Mouse (Mus musculus) heart, embryonic 14.5 days (tissue): Measurements from ENCODE around the gene Pxn. TPM values are rescaled to one million over a fixed set of nuclear protein-coding genes. Genes with fewer than 3 reads are reported as not detected.

Experiments
- ATAC-seq: fragments of 200-750 bp; cut with Nextera tagmentation; 2 replicates; pipeline ENCODE4 v1.8.0; 2017; ENCODE audit warnings: low read depth, moderate TSS enrichment; ENCODE audit not compliant: insufficient number of reproducible peaks, insufficient read depth, low FRiP score
- H3K27ac ChIP-seq, 2 experiments: fragments of 200-500 bp in 1 of 2; fragments of 300-500 bp in 1 of 2; sonication (generic) in 1 of 2; replicated peaks in 1 of 2; 2 replicates each; pipeline ENCODE4 v1.5.1; 2012 to 2014; ENCODE audit warnings: low read depth in 2 of 2, low read length in 2 of 2, control low read depth in 1 of 2, mild to moderate bottlenecking in 1 of 2, mixed read lengths in 1 of 2; ENCODE audit not compliant: control insufficient read depth in 1 of 2, insufficient read depth in 1 of 2
- H3K27me3 ChIP-seq: fragments of 300-500 bp; sonication (generic); 2 replicates; pipeline ENCODE4 v1.6.1; 2014; ENCODE audit warnings: mild to moderate bottlenecking, low read length, control low read depth; ENCODE audit not compliant: control insufficient read depth, insufficient read depth
- H3K36me3 ChIP-seq: fragments of 300-500 bp; sonication (generic); 2 replicates; pipeline ENCODE4 v1.6.1; 2014; ENCODE audit warnings: mild to moderate bottlenecking, control low read depth, low read length, mixed read lengths; ENCODE audit not compliant: control insufficient read depth, insufficient read depth
- H3K4me1 ChIP-seq, 2 experiments: fragments of 200-500 bp in 1 of 2; fragments of 300-500 bp in 1 of 2; sonication (generic) in 1 of 2; 2 replicates each; pipeline ENCODE4 v1.6.1; 2012 to 2014; ENCODE audit warnings: low read length in 2 of 2, control low read depth in 1 of 2, mixed read lengths in 1 of 2; ENCODE audit not compliant: control insufficient read depth in 2 of 2, insufficient read depth in 2 of 2
- H3K4me2 ChIP-seq: fragments of 300-500 bp; sonication (generic); 2 replicates; pipeline ENCODE4 v1.6.1; 2014; ENCODE audit warnings: mild to moderate bottlenecking, low read length
- H3K4me3 ChIP-seq, 2 experiments: fragments of 200-500 bp in 1 of 2; fragments of 300-500 bp in 1 of 2; sonication (generic) in 1 of 2; 2 replicates each; pipeline ENCODE4 v1.5.1; 2012 to 2014; ENCODE audit warnings: low read length in 2 of 2, mild to moderate bottlenecking in 2 of 2, control low read depth in 1 of 2, low read depth in 1 of 2, moderate library complexity in 1 of 2; ENCODE audit not compliant: control insufficient read depth in 1 of 2, insufficient read depth in 1 of 2
- H3K9ac ChIP-seq: fragments of 300-500 bp; sonication (generic); 2 replicates; pipeline ENCODE4 v1.6.1; 2014; ENCODE audit warnings: mild to moderate bottlenecking, low read length
- H3K9me3 ChIP-seq: fragments of 300-500 bp; sonication (generic); 2 replicates; pipeline ENCODE4 v1.6.1; 2016; ENCODE audit warnings: low read length, control low read depth; ENCODE audit not compliant: control insufficient read depth
- WGBS: fragments of 180-500 bp; shearing (Covaris S2); extraction: QIAGEN DNeasy Blood & Tissue Kit; methylation state at CpG from one replicate; pipeline ENCODE4 v1.1.7; 2014; 5-methylcytosine and 5-hydroxymethylcytosine counted together
- polyA plus RNA-seq: library from polyadenylated mRNA; unstranded; fragments of >200 nt; fragmentation: Nextera tagmentation; extraction: Ambion mirVana; gene quantifications from 2 replicates; pipeline ENCODE4 v1.2.1, GENCODE M21; 2014

The Pxn gene
- polyA plus RNA-seq, 1 experiment from 2014 or later: 19.1 TPM

DNA sequence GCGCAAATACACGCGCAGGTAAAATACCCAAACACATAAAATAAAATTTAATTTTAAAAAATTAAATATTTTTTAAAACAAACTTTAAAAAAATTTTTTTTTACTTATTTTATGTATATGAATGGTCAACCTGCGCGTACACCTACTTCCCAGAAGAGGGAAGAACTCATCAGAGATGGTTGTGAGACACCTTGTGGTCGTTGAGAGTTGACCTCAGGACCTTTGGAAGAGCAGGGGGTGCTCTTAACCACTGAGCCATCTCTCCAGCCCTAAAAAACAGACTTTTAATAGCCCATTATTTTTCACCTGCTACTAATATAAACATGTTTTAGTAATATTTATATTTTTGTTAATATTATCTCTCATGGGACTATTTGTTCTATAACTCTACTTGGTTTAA, 23.1 kb upstream of the Pxn start:
- peaks cover 4% of the 10 kb centered on the region; the same call in 1 of the 2 replicates for H3K27me3 ChIP-seq
- no peak for ATAC-seq
- 46% methylated on average over 6 of the region's 6 CpGs for WGBS
- no peaks in the 10 kb centered on the region for H3K9me3 ChIP-seq
- peak overlapping the region; percentile 73 for H3K4me2 ChIP-seq
- no peak overlapping the region for H3K27ac ChIP-seq
- peaks cover 22% of the 10 kb centered on the region for H3K36me3 ChIP-seq
- H3K4me1 ChIP-seq: peaks cover 4 to 6% of the 10 kb centered on the region in 2 experiments; a peak in 2 of 4 replicates
- H3K9ac ChIP-seq: no peak overlapping the region
- H3K4me3 ChIP-seq: 0 out of 4 replicates have a peak overlapping the region, but pooled peaks of 1 of the 2 experiments have one; percentile 34

DNA sequence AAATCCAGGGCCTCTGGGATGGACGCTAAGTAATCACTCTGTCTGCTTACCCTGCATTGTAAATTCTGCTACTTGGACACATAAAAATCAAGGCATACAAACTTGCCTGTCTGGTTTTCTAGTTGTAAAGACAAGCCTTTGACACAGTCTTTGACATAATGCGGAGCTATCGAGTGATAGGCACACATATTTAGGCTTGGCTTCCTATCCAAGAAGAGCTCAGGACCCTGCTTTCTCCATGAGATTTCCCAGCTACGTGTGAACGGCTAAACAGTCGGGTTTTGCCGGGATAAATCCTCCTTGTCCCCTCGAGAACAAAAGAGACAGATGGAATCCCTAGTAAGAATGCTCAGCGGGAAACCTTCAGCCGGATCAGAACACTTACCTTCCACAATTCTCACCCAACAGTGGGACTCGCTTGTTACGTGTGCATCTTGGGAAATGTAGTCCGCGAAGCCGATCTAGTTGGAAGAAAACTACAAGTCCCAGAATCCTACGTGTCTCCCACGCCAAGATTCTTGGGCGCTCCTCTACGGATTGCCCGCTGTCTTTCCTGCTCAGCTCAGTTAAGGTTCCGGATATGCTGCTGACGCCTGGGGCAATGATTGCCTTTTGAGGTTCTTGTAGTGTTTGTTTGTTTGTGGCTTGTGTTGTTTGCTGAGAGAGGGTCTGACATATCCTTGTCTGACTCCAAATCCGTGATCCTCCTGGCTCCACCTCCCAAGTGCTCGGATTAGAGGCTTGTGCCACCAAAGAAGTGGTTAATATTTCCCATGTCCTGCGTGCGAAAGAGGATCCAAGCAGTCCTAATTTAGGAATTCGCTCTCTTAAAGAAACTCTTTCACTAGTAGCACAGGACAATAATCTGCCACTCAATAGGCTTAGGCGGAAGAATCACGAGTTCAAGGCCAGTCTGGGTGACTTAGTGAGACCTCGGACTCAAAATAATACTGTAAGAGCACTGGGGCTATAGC, 22.2 kb upstream of the Pxn start, which contains the start of gene Sirt4:
TSS of gene Sirt4 (minus strand) at position 779 of the 974 bp plus-strand sequence.
- Histone ChIP-seq H3K36me3 (peaks cover 22% of the 10 kb centered on the region), H3K4me3 (peak within 1 kb of the TSS; percentile 34 to 78), H3K4me1 (peaks cover 7 to 11% of the 10 kb centered on the region in 2 experiments; a peak in 2 of 4 replicates), H3K9me3 (no peaks in the 10 kb centered on the region), H3K27me3 (peaks cover 4% of the 10 kb centered on the region; the same call in 1 of the 2 replicates), H3K4me2 (peak within 1 kb of the TSS; percentile 73), H3K9ac (peak within 1 kb of the TSS; percentile 57), H3K27ac (peak within 1 kb of the TSS; percentile 15 to 86)
- ATAC-seq: peak; percentile 76
- WGBS: 8% methylated on average over 30 of the region's 30 CpGs

DNA sequence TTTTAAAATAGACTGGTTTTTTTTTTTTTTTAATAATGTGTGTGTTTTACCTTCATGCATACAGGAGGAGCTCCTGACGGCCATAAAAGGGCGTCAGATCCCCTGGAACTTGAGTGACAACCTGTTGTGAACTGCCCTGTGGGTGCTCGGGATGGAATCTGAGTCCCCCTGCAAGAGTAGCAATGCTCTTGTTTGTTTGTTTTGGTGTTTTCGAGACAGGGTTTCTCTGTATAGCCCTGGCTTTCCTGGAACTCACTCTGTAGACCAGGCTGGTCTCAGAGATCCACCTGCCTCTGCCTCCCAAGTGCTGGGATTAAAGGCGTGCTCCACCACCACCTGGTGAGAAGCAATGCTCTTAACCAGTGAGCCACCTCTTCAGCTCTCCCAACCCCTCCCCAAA, 21.5 kb upstream of the Pxn start:
- Histone ChIP-seq H3K9ac (peak overlapping the region; percentile 57), H3K4me3 (peak overlapping the region; percentile 34 to 78; a peak in 3 of 4 replicates), H3K27ac (no peak overlapping the region), H3K27me3 (peaks cover 4% of the 10 kb centered on the region; the same call in 1 of the 2 replicates), H3K36me3 (peaks cover 14% of the 10 kb centered on the region), H3K9me3 (no peaks in the 10 kb centered on the region), H3K4me2 (peak overlapping the region; percentile 73), H3K4me1 (peaks cover 7 to 11% of the 10 kb centered on the region in 2 experiments; a peak in 2 of 4 replicates)
- 56% methylated on average over 5 of the region's 5 CpGs for WGBS
- no peak for ATAC-seq

DNA sequence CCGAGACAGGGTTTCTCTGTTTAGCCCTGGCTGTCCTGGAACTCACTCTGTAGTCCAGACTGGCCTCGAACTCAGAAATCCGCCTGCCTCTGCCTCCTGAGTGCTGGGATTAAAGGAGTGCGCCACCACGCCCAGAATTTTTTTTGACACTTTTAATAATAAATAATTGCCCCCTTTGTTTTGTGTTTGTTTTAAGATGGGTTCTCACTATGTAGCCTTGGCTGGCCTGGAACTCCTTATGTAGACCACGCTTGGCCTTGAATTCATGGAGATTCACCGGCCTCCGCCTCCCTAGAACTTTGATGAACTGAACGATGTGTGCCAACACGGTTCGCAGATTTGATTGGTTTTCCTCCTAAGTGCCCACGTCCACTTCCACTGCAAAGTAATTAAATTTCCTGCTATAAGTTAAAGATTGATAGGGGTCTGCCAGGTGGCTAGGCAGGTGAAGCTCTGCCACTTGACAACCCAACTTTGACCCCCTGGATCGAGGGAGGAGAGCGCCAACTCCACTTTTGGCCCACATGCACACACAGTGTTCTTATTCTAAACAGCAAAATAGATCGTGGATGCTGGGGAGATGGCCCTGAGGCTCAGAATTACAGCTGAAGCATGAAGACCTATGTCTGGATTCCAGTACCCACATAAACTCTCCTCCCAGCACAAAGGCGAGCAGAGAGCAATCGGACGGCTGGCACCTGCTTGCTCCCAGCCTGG, 20.8 kb upstream of the Pxn start:
- Histone ChIP-seq H3K4me2 (no peak overlapping the region), H3K9me3 (no peaks in the 10 kb centered on the region), H3K36me3 (peaks cover 12% of the 10 kb centered on the region), H3K4me1 (peaks cover 8 to 11% of the 10 kb centered on the region in 2 experiments; a peak in 3 of 4 replicates), H3K4me3 (no peak overlapping the region), H3K27ac (no peak overlapping the region), H3K9ac (no peak overlapping the region), H3K27me3 (peaks cover 4% of the 10 kb centered on the region; the same call in 1 of the 2 replicates)
- no peak for ATAC-seq
- 87% methylated on average over 17 of the region's 18 CpGs for WGBS

DNA sequence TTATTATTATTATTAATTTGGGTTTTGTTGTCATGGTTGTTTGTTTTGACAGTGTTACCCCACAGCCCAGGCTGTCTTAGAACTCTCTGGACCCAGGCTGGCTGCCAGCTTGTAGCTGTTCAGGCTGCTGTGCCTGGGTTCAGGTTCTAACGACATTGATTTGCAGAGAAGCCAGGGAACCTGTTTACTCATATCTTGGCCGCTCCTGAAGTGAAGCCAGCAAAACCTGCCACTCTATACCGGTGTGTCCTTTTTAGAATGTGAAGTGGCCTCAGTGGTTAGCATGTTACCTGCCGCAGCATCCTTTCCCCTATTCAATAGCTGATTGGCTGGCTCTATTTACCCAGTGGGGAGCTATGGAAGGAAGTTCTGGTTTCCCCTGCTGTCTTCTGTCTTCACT, 19.8 kb upstream of the Pxn start:
- no peaks in the 10 kb centered on the region for H3K27me3 ChIP-seq
- no peak overlapping the region for H3K9ac ChIP-seq
- H3K9me3 ChIP-seq: no peaks in the 10 kb centered on the region
- H3K27ac ChIP-seq: no peak overlapping the region
- peaks cover 10 to 19% of the 10 kb centered on the region in 2 experiments for H3K4me1 ChIP-seq
- H3K4me3 ChIP-seq: no peak overlapping the region
- H3K4me2 ChIP-seq: no peak overlapping the region
- H3K36me3 ChIP-seq: peaks cover 9% of the 10 kb centered on the region
- ATAC-seq: no peak
- WGBS: 53% methylated on average over 4 of the region's 4 CpGs

DNA sequence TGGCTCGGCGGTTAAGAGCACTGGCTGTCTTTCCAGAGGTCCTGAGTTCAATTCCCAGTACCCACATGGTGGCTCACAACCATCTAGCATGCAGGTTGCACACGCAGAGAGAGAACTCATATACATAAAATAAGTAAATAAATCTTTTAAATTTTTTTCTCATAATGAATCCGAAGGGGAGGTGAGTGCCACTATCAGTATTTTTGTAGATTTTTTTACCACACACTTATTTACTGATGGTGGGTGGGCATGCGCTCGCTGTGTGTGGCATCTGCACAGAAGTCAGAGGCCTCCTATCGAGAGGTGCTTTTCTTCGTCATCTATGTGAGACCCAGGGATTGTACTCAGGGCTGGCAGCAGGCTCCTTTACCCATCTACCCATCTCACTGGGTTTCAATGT, 19.1 kb upstream of the Pxn start:
- Histone ChIP-seq H3K4me3 (no peak overlapping the region), H3K4me2 (no peak overlapping the region), H3K9me3 (no peaks in the 10 kb centered on the region), H3K27me3 (no peaks in the 10 kb centered on the region), H3K27ac (no peak overlapping the region), H3K4me1 (peaks cover 16 to 25% of the 10 kb centered on the region in 2 experiments), H3K36me3 (peaks cover 5% of the 10 kb centered on the region), H3K9ac (no peak overlapping the region)
- no peak for ATAC-seq
- WGBS: 83% methylated on average over 8 of the region's 8 CpGs

DNA sequence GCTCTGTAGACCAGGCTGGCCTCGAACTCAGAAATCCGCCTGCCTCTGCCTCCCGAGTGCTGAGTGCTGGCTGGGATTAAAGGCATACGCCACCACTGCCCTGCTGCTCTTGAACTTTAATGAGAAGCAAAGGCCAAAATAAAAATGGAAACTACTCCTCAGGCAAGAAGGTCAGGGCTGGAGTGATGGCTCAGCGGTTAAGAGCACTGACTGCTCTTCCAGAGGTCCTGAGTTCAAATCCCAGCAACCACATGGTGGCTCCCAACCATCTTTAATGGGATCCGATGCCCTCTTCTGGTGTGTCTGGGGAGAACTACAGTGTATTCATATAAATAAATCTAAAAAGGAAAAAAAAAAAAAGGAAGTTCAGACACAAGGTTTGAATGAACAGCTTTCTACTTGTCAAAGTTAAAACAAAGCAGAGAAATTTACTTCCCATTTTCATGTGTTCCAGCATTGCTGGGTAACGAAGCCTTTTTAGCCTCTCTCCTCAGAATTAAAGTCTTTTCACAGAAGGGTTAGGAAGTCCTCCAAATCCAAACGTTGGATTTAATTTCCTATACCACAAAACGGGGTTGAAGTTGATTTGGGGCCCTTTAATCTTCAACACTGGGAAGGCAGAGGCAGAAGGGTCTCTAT, 18.4 kb upstream of the Pxn start:
- H3K27ac ChIP-seq: peak overlapping the region in 1 of 2 experiments; percentile 100; a peak in 1 of 4 replicates
- H3K36me3 ChIP-seq: no peaks in the 10 kb centered on the region
- H3K27me3 ChIP-seq: no peaks in the 10 kb centered on the region
- WGBS: 75% methylated on average over 9 of the region's 9 CpGs
- no peak for ATAC-seq
- peak overlapping the region; percentile 83; the same call in 1 of the 2 replicates for H3K9ac ChIP-seq
- H3K4me2 ChIP-seq: peak overlapping the region; percentile 64
- no peaks in the 10 kb centered on the region for H3K9me3 ChIP-seq
- peak overlapping the region in 1 of 2 experiments; percentile 39; a peak in 1 of 4 replicates for H3K4me3 ChIP-seq
- peaks cover 16 to 25% of the 10 kb centered on the region in 2 experiments for H3K4me1 ChIP-seq
